Mouse (Mus musculus) liver, embryonic 15.5 days (tissue): ENCODE measurements around the gene 4930404H24Rik. TPM values are rescaled to one million over a fixed set of nuclear protein-coding genes. Genes with fewer than 3 reads are reported as not detected.

Experiments used
- ATAC-seq: fragments of 200-750 bp; cut with Nextera tagmentation; 2 replicates; pipeline ENCODE4 v1.8.0; 2017; ENCODE audit warnings: moderate number of reproducible peaks, mild to moderate bottlenecking, moderate library complexity; ENCODE audit not compliant: insufficient read depth
- H3K27ac ChIP-seq: fragments of 300-500 bp; sonication (generic); replicated peaks from 2 replicates; pipeline ENCODE4 v1.5.1; 2015; ENCODE audit warnings: mild to moderate bottlenecking, inconsistent platforms
- H3K27me3 ChIP-seq: fragments of 300-500 bp; sonication (generic); 2 replicates; pipeline ENCODE4 v1.6.1; 2015; ENCODE audit warnings: mild to moderate bottlenecking, inconsistent platforms
- H3K36me3 ChIP-seq: fragments of 300-500 bp; sonication (generic); replicated peaks from 2 replicates; pipeline ENCODE4 v1.6.1; 2015; ENCODE audit warnings: moderate library complexity, mild to moderate bottlenecking, inconsistent platforms
- H3K4me1 ChIP-seq: fragments of 300-500 bp; sonication (generic); replicated peaks from 2 replicates; pipeline ENCODE4 v1.6.1; 2015; ENCODE audit warnings: inconsistent platforms
- H3K4me2 ChIP-seq: fragments of 300-500 bp; sonication (generic); 2 replicates; pipeline ENCODE4 v1.6.1; 2015; ENCODE audit warnings: moderate library complexity, mild to moderate bottlenecking, inconsistent platforms
- H3K4me3 ChIP-seq: fragments of 300-500 bp; sonication (generic); replicated peaks from 2 replicates; pipeline ENCODE4 v1.5.1; 2015; ENCODE audit warnings: mild to moderate bottlenecking, inconsistent platforms
- H3K9ac ChIP-seq: fragments of 300-500 bp; sonication (generic); 2 replicates; pipeline ENCODE4 v1.6.1; 2015; ENCODE audit warnings: moderate library complexity, mild to moderate bottlenecking, inconsistent platforms
- H3K9me3 ChIP-seq: fragments of 300-500 bp; sonication (generic); replicated peaks from 2 replicates; pipeline ENCODE4 v1.6.1; 2016; ENCODE audit warnings: inconsistent platforms
- WGBS: fragments of 180-500 bp; shearing (Covaris S2); methylation state at CpG from one replicate; pipeline ENCODE4 v1.1.7; 2015; ENCODE audit warnings: mixed read lengths; ENCODE audit not compliant: insufficient replicate concordance; 5-methylcytosine and 5-hydroxymethylcytosine counted together
- polyA plus RNA-seq: library from polyadenylated mRNA; unstranded; fragments of >200 nt; fragmentation: Nextera tagmentation; extraction: Ambion mirVana; gene quantifications from 2 replicates; pipeline ENCODE4 v1.2.1, GENCODE M21; 2015

The 4930404H24Rik gene
- polyA plus RNA-seq, 1 experiment from 2014 or later, result not detected

GRCm38 (mm10) chr2:153511562-153511961 is 19.0 kb downstream of the 4930404H24Rik start:
- ATAC-seq, result no peak
- no peak overlapping the region for H3K27ac ChIP-seq
- H3K4me2 ChIP-seq, result no peak overlapping the region
- H3K4me3 ChIP-seq, result no peak overlapping the region
- H3K27me3 ChIP-seq, result no peaks in the 10 kb centered on the region
- no peaks in the 10 kb centered on the region for H3K36me3 ChIP-seq
- WGBS, result 76% methylated on average over 6 of the region's 6 CpGs
- no peaks in the 10 kb centered on the region for H3K9me3 ChIP-seq
- H3K9ac ChIP-seq, result no peak overlapping the region
- peaks cover 88% of the 10 kb centered on the region for H3K4me1 ChIP-seq

- H3K4me3 ChIP-seq, result no peak overlapping the region
- peaks cover 93% of the 10 kb centered on the region for H3K4me1 ChIP-seq
- no peak overlapping the region for H3K9ac ChIP-seq
- ATAC-seq, result no peak
- H3K9me3 ChIP-seq, result no peaks in the 10 kb centered on the region
- no peak overlapping the region for H3K27ac ChIP-seq
- H3K27me3 ChIP-seq, result no peaks in the 10 kb centered on the region
- no peak overlapping the region for H3K4me2 ChIP-seq
- no peaks in the 10 kb centered on the region for H3K36me3 ChIP-seq
- 82% methylated on average over 14 of the region's 14 CpGs for WGBS
These were observed 20.1 kb downstream of the 4930404H24Rik start for GRCm38 (mm10) chr2:153512416-153513323.

GRCm38 (mm10) chr2:153513983-153514382 is 21.4 kb downstream of the 4930404H24Rik start:
- Histone ChIP-seq H3K27ac (no peak overlapping the region), H3K36me3 (no peaks in the 10 kb centered on the region), H3K9me3 (no peaks in the 10 kb centered on the region), H3K4me2 (no peak overlapping the region), H3K4me3 (no peak overlapping the region), H3K27me3 (no peaks in the 10 kb centered on the region), H3K4me1 (peaks cover 94% of the 10 kb centered on the region), H3K9ac (no peak overlapping the region)
- no peak for ATAC-seq
- 83% methylated on average over 3 of the region's 3 CpGs for WGBS

- no peaks in the 10 kb centered on the region for H3K27me3 ChIP-seq
- no peak overlapping the region for H3K27ac ChIP-seq
- no peaks in the 10 kb centered on the region for H3K9me3 ChIP-seq
- no peaks in the 10 kb centered on the region for H3K36me3 ChIP-seq
- H3K4me1 ChIP-seq, result peaks cover 94% of the 10 kb centered on the region
- 63% methylated on average over 14 of the region's 14 CpGs for WGBS
- H3K4me3 ChIP-seq, result no peak overlapping the region
- H3K4me2 ChIP-seq, result 0 out of 2 replicates have a peak overlapping the region, but pooled peaks have one; percentile 5
- no peak for ATAC-seq
- H3K9ac ChIP-seq, result no peak overlapping the region
These were observed 22.1 kb downstream of the 4930404H24Rik start for GRCm38 (mm10) chr2:153514497-153515380.

- Histone ChIP-seq H3K4me3 (no peak overlapping the region), H3K9ac (no peak overlapping the region), H3K36me3 (no peaks in the 10 kb centered on the region), H3K9me3 (no peaks in the 10 kb centered on the region), H3K27me3 (no peaks in the 10 kb centered on the region), H3K27ac (no peak overlapping the region), H3K4me2 (no peak overlapping the region), H3K4me1 (peaks cover 94% of the 10 kb centered on the region)
- ATAC-seq, result no peak
- 84% methylated on average over 6 of the region's 6 CpGs for WGBS
These were observed 23.0 kb downstream of the 4930404H24Rik start for GRCm38 (mm10) chr2:153515582-153515981.

GRCm38 (mm10) chr2:153516961-153517360 is 24.4 kb downstream of the 4930404H24Rik start:
- no peaks in the 10 kb centered on the region for H3K9me3 ChIP-seq
- peaks cover 96% of the 10 kb centered on the region for H3K4me1 ChIP-seq
- H3K9ac ChIP-seq, result no peak overlapping the region
- 51% methylated on average over 4 of the region's 4 CpGs for WGBS
- H3K4me3 ChIP-seq, result no peak overlapping the region
- H3K4me2 ChIP-seq, result no peak overlapping the region
- no peak overlapping the region for H3K27ac ChIP-seq
- H3K36me3 ChIP-seq, result no peaks in the 10 kb centered on the region
- H3K27me3 ChIP-seq, result no peaks in the 10 kb centered on the region
- ATAC-seq, result no peak

- Histone ChIP-seq H3K27ac (peak overlapping the region; percentile 62), H3K4me1 (peaks cover 99% of the 10 kb centered on the region), H3K36me3 (no peaks in the 10 kb centered on the region), H3K27me3 (no peaks in the 10 kb centered on the region), H3K9ac (no peak overlapping the region), H3K4me3 (no peak overlapping the region), H3K4me2 (peak overlapping the region; percentile 43; the same call in 1 of the 2 replicates), H3K9me3 (no peaks in the 10 kb centered on the region)
- WGBS, result 37% methylated on average over 9 of the region's 9 CpGs
- peak; percentile 60 for ATAC-seq
These were observed 27.5 kb downstream of the 4930404H24Rik start for GRCm38 (mm10) chr2:153520057-153520456.

- Histone ChIP-seq H3K36me3 (no peaks in the 10 kb centered on the region), H3K4me3 (no peak overlapping the region), H3K9me3 (no peaks in the 10 kb centered on the region), H3K27ac (no peak overlapping the region; the same call in 1 of the 2 replicates), H3K9ac (no peak overlapping the region), H3K4me2 (no peak overlapping the region), H3K4me1 (peaks cover 99% of the 10 kb centered on the region), H3K27me3 (peaks cover 3% of the 10 kb centered on the region; the same call in 1 of the 2 replicates)
- no peak for ATAC-seq
- WGBS, result 55% methylated on average over 4 of the region's 4 CpGs
These were observed 29.7 kb downstream of the 4930404H24Rik start for GRCm38 (mm10) chr2:153522270-153522669.

- Histone ChIP-seq H3K27ac (0 out of 2 replicates have a peak overlapping the region, but pooled peaks have one; percentile 90), H3K9me3 (no peaks in the 10 kb centered on the region), H3K4me1 (peaks cover 100% of the 10 kb centered on the region), H3K4me2 (no peak overlapping the region), H3K36me3 (no peaks in the 10 kb centered on the region), H3K9ac (no peak overlapping the region), H3K27me3 (peaks cover 11% of the 10 kb centered on the region; the same call in 1 of the 2 replicates), H3K4me3 (no peak overlapping the region)
- ATAC-seq, result no peak
- 76% methylated on average over 9 of the region's 9 CpGs for WGBS
These were observed 30.6 kb downstream of the 4930404H24Rik start for GRCm38 (mm10) chr2:153523143-153523542.

- no peak for ATAC-seq
- WGBS, result 72% methylated on average over 12 of the region's 12 CpGs
- peaks cover 11% of the 10 kb centered on the region; the same call in 1 of the 2 replicates for H3K27me3 ChIP-seq
- H3K4me2 ChIP-seq, result no peak overlapping the region
- no peaks in the 10 kb centered on the region for H3K9me3 ChIP-seq
- H3K4me3 ChIP-seq, result no peak overlapping the region
- peak overlapping the region; percentile 90; the same call in 1 of the 2 replicates for H3K27ac ChIP-seq
- peaks cover 100% of the 10 kb centered on the region for H3K4me1 ChIP-seq
- H3K36me3 ChIP-seq, result no peaks in the 10 kb centered on the region
- H3K9ac ChIP-seq, result no peak overlapping the region
These were observed 31.1 kb downstream of the 4930404H24Rik start for GRCm38 (mm10) chr2:153523656-153524055.
